Mouse (Mus musculus) Patski (cell line): Measurements from ENCODE around the gene Cdyl. TPM values are rescaled to one million over a fixed set of nuclear protein-coding genes. Genes with fewer than 3 reads are reported as not detected.
A peak's percentile ranks its signal among the peaks of the same experiment; 100 is the strongest.

Experiments
- ATAC-seq: fragments of 100-300 bp; one replicate; pipeline ENCODE4 v1.8.0; 2021
- CTCF ChIA-PET: fragments of 350-600 bp; sonication (Branson Sonifier 250); formaldehyde crosslinking; loops from one replicate; lab custom pipeline; 2022; ENCODE audit warnings: inconsistent platforms; lab: Charles Lee
- POLR2A ChIA-PET: fragments of 350-600 bp; sonication (Branson Sonifier 250); formaldehyde crosslinking; loops from one replicate; lab custom pipeline; 2022; ENCODE audit warnings: antibody characterized with exemption, inconsistent platforms; lab: Charles Lee
- DNase-seq: peaks from one replicate; pipeline ENCODE4 v3.0.0-alpha.2; 2011; ENCODE audit warnings: low read depth, low spot score
- H3K27me3 ChIP-seq: fragments of 371-371 bp; one replicate; pipeline ENCODE4 v1.5.1; 2021
- CTCF ChIP-seq: fragments of 100-300 bp; IDR thresholded peaks from one replicate; pipeline ENCODE4 v1.5.1; 2021
- in situ Hi-C: fragments of 300-500 bp; cut with MboI; formaldehyde crosslinking; loops from 3 replicates; pipeline ENCODE4 v1.11.1; 2018; ENCODE audit warnings: low pct_unique_long_range_greater_than_20kb, mixed read lengths
- polyA plus RNA-seq: library from polyadenylated mRNA; unstranded; gene quantifications from one replicate; pipeline ENCODE4 v1.2.3, GENCODE M21; 2021

The Cdyl gene
- polyA plus RNA-seq, 1 experiment from 2014 or later: 15.4 TPM

DNA sequence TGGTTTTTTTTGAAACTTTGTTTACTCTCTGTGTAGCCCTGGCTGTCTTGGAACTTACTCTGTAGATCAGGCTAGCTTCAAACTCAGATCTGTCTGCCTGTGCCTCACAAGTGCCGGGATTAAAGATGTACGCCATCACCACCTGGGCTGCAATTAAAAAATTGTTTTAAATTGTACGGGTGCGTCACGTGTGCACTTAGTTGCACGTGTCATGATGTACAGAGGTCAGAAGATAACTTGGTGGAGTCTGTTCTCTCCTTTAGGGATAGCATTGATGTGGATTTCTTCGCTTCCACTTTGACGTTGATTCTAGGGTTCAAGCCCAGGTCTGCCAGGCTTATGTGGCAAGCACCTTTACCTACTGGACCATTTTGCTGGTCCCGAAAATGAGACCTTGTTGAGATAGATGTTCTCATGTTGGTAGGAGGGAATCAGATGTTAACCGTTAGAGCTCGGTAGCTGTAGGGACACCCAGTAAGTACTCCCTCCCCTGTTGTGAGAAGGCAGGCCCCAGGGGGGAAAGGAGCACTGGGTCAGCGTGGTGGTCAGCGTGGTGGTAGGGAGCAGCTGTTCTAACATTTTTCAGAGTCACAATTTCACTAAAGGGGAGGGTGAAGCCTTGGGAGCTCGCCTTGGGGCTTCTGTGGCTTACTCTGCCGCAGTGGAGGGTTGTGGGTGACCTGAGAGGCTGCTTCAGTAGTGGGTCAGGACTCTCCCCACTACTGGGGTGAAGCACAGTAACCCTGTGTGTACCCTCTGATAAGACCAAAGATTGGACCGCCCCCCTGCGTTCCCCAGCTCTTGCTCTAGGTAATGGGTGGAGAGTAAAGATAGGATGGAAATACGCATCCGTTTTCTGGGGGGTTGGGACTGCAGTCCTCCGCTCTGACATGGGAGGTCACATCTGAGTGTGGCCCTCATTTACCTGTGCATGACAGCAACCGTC is 97.0 kb downstream of the Cdyl start:
- ChIA-PET POLR2A (no interaction called here), CTCF (no interaction called here)
- no peaks in the 10 kb centered on the region for H3K27me3 ChIP-seq
- no peak for TF ChIP-seq CTCF
- ATAC-seq (no peak), DNase-seq (no peak)
- in situ Hi-C loops: no loop called here

DNA sequence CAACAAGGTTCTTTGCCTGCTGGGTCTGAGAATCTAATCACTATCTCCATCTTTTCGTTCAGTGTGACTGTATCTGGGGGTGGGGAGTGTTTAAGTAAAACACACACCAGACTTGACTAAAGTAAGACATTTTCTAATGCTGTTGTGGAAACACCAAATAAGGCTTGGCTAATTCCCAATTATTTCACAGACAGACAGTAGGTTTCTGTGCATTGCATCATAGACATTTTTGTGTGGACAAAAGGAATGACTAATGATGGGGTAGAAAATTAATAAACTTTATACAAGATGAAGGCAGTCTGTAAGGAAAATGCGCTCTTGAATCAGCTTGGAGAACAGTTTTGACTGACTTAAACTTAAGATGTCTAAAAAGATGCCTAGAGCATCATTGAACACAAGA is 100.7 kb downstream of the Cdyl start:
- in situ Hi-C loops: no loop called here
- no peak for DNase-seq
- POLR2A ChIA-PET: no interaction called here
- TF ChIP-seq CTCF: no peak
- ATAC-seq: no peak
- no peaks in the 10 kb centered on the region for H3K27me3 ChIP-seq
- CTCF ChIA-PET: no interaction called here

GRCm38 (mm10) chr13:35764559-35764958 is 104.9 kb downstream of the Cdyl start:
- H3K27me3 ChIP-seq: no peaks in the 10 kb centered on the region
- CTCF ChIA-PET: no interaction called here
- POLR2A ChIA-PET: no interaction called here
- in situ Hi-C loops: no loop called here
- DNase-seq (no peak), ATAC-seq (no peak)
- TF ChIP-seq CTCF: no peak

- POLR2A ChIA-PET: no interaction called here
- CTCF ChIA-PET: interaction anchor here (0.9 kb wide), 1 partner anchor 22 kb away, joined by 3 read pairs; no protein-coding TSS in a partner anchor
- H3K27me3 ChIP-seq: no peaks in the 10 kb centered on the region
- no peak for DNase-seq
- in situ Hi-C loops: no loop called here
- no peak for TF ChIP-seq CTCF
- no peak for ATAC-seq
These were observed 106.2 kb downstream of the Cdyl start for GRCm38 (mm10) chr13:35765817-35766216.

DNA sequence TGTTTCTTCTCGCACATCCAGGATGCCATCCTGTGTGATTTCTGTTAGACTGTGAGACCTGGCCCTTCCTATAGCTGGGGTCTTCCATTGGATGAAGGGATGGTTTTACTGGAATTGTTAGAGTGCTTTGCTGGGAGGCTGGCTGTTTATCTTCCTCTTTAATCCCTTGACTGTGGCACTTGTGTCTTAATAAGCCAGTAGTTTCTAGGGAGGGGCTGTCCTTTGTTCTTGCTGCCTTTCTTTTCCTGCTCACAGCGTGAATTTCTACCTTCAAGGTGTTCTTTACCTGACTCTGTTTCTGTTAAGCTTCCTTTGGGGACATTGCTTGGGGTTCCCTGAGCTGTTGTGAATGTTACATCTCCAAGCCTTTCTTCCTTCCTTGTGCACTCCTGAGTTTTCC is 110.0 kb downstream of the Cdyl start:
- in situ Hi-C loops: no loop called here
- no peak for TF ChIP-seq CTCF
- ChIA-PET POLR2A (interaction anchor here (0.8 kb wide), 1 partner anchor 36 kb away, joined by 3 read pairs; no protein-coding TSS in a partner anchor), CTCF (interaction anchor here (1.2 to 1.6 kb wide), 3 partner anchors 16 to 651 kb away, joined by 3 read pairs; no protein-coding TSS in a partner anchor)
- DNase-seq: no peak
- no peaks in the 10 kb centered on the region for H3K27me3 ChIP-seq
- no peak for ATAC-seq

DNA sequence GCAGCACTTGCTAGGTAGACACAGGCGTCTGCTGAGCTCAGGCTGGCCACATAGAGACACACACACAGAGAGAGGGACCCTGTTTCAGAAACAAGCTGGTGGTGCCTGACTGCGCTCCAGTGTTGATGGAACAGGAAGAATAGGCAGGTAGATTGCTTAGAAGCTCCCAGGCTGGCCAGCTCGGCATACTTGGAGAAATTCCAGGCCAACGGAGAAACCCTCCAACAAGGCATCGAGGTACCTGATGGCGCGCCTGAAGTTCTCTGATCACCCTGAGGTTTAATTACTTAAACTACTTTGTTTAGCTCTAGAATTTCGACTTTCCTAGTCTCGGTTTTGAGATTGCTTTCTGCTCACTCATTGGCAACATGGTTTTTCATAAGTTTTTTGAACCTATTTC is 110.8 kb downstream of the Cdyl start:
- no peak for TF ChIP-seq CTCF
- ATAC-seq (no peak), DNase-seq (no peak)
- H3K27me3 ChIP-seq: no peaks in the 10 kb centered on the region
- ChIA-PET POLR2A (no interaction called here), CTCF (interaction anchor here (1.2 kb wide), 2 partner anchors 22 to 652 kb away, joined by 3 read pairs; no protein-coding TSS in a partner anchor)
- in situ Hi-C loops: no loop called here

GRCm38 (mm10) chr13:35771968-35772382 is 112.3 kb downstream of the Cdyl start:
- peak; percentile 61 for TF ChIP-seq CTCF
- ATAC-seq (no peak), DNase-seq (no peak)
- CTCF ChIA-PET: no interaction called here
- H3K27me3 ChIP-seq: no peaks in the 10 kb centered on the region
- POLR2A ChIA-PET: no interaction called here
- in situ Hi-C loops: no loop called here

- ATAC-seq (no peak), DNase-seq (no peak)
- ChIA-PET CTCF (no interaction called here), POLR2A (no interaction called here)
- TF ChIP-seq CTCF: peak; percentile 47
- H3K27me3 ChIP-seq: no peaks in the 10 kb centered on the region
- in situ Hi-C loops: no loop called here
These were observed 114.1 kb downstream of the Cdyl start for GRCm38 (mm10) chr13:35773763-35774162.

DNA sequence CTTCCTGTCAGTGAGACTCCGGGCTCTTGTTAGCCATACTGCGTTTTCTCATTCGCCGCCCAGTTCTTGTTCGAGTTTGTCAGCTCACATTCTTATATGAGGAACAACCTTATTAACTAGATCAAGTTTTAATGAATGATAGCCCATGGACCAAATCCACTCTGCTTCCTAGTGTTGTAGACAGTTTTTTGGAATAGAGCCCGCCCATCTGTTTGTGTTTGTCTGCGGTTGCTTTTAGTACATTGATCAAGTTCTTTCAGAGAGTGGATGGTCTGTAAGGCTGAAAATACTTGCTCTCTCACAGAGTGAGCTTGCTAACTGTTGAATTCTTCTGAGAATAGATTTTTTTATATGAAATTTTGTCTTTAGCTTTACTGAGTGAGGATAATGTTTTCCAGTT is 116.5 kb downstream of the Cdyl start:
- no peak for TF ChIP-seq CTCF

DNA sequence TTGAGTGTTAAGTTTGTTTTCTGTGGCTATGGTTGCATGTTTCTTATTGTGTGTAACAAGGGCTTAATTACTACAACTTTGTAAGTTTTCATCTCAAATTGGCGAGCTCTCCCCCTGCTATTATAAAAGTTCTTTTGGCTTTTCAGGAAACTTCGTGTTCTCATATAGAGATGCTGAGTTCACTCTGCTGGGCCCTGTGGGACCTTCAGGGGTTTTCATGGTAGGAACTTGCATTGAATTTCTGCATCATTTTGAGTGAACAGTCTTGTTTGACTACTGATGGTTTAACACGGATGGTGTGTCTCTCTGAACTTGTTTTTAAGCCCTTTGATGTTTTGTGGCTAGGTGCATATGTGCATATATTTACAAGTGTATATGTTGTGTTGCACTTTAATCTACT is 121.1 kb downstream of the Cdyl start:
- POLR2A ChIA-PET: no interaction called here
- no peak for ATAC-seq
- DNase-seq: no peak
- in situ Hi-C loops: loop anchor here (5.0 kb wide), 1 partner anchor 172 kb away; no protein-coding TSS in a partner anchor
- H3K27me3 ChIP-seq: no peaks in the 10 kb centered on the region
- CTCF ChIA-PET: no interaction called here
- no peak for TF ChIP-seq CTCF

More for the DNA sequence above, 116.5 kb downstream of the Cdyl start:
- ChIA-PET CTCF (no interaction called here), POLR2A (no interaction called here)
- no peaks in the 10 kb centered on the region for H3K27me3 ChIP-seq
- ATAC-seq (no peak), DNase-seq (no peak)
- in situ Hi-C loops: no loop called here

DNA sequence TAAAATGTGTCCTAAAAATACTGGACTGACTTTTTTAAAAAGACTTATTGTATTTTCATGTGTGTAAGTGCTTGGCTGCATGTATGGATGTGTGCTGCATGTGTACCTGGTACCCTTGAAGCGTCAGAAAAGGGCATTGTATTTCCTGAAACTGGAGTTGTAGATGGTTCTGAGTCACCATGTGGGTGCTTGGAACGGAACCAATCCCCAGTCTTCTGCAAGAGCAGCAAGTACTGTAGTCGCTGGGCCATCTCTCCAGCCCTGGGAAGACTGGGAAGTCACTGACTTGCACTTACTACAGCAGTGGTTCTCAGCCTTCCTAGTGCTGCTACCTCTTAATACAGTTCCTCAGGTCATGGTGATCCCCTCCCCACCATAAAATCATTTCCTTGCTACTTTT is 122.1 kb downstream of the Cdyl start:
- ATAC-seq (no peak), DNase-seq (no peak)
- ChIA-PET CTCF (interaction anchor here (1.3 to 1.8 kb wide), 2 partner anchors 10 to 166 kb away, joined by 4 to 8 read pairs; no protein-coding TSS in a partner anchor), POLR2A (no interaction called here)
- no peaks in the 10 kb centered on the region for H3K27me3 ChIP-seq
- in situ Hi-C loops: loop anchor here (5.0 kb wide), 1 partner anchor 171 kb away; no protein-coding TSS in a partner anchor
- TF ChIP-seq CTCF: no peak
